Mouse (Mus musculus): ENCODE data around the gene Pou2f1.

- TF ChIP-seq CTCF (IDR thresholded peaks at IDR 0.05; ENCODE audit: extremely low read depth, insufficient read depth, low read length) (no peak), POLR2A (IDR thresholded peaks at IDR 0.05; ENCODE audit: extremely low read depth, insufficient read depth, low read length) (no peak)
These were observed 93.0 kb downstream of the Pou2f1 start for GRCm38 (mm10) chr1:165909471-165909870.
